Mouse (Mus musculus) forebrain, postnatal 0 days (tissue): ENCODE measurements at regions not wholly inside any gene's neighbourhood (a gene's known extent, or its start where the extent isn't known, plus 50 kb on each side); places are given as distances from the start of the nearest gene placed in this dataset.

Source experiments
- ATAC-seq: fragments of 200-750 bp; cut with Nextera tagmentation; 2 replicates; pipeline ENCODE4 v1.8.0; 2017; ENCODE audit warnings: mild to moderate bottlenecking, moderate library complexity
- DNase-seq: peaks from one replicate; pipeline ENCODE4 v3.0.0-alpha.2; 2015
- H3K27ac ChIP-seq: fragments of 300-500 bp; sonication (generic); 2 replicates; pipeline ENCODE4 v1.5.1; 2014; ENCODE audit warnings: low read depth, mild to moderate bottlenecking, antibody characterized with exemption, low read length, moderate library complexity, mixed read lengths
- H3K27me3 ChIP-seq: fragments of 300-500 bp; sonication (generic); 2 replicates; pipeline ENCODE4 v1.6.1; 2014; ENCODE audit warnings: mild to moderate bottlenecking, low read length, mixed read lengths; ENCODE audit not compliant: insufficient read depth
- H3K36me3 ChIP-seq: fragments of 300-500 bp; sonication (generic); 2 replicates; pipeline ENCODE4 v1.6.1; 2014; ENCODE audit warnings: mild to moderate bottlenecking, moderate library complexity; ENCODE audit not compliant: insufficient read depth
- H3K4me1 ChIP-seq: fragments of 300-500 bp; sonication (generic); 2 replicates; pipeline ENCODE4 v1.6.1; 2014; ENCODE audit warnings: antibody characterized with exemption; ENCODE audit not compliant: insufficient read depth
- H3K4me2 ChIP-seq: fragments of 300-500 bp; sonication (generic); 2 replicates; pipeline ENCODE4 v1.6.1; 2014; ENCODE audit warnings: low read depth, mild to moderate bottlenecking, moderate library complexity
- H3K4me3 ChIP-seq: fragments of 300-500 bp; sonication (generic); 2 replicates; pipeline ENCODE4 v1.5.1; 2014; ENCODE audit warnings: low read depth, low read length, mixed read lengths
- H3K9ac ChIP-seq: fragments of 300-500 bp; sonication (generic); 2 replicates; pipeline ENCODE4 v1.6.1; 2014; ENCODE audit warnings: mild to moderate bottlenecking
- H3K9me3 ChIP-seq: fragments of 300-500 bp; sonication (generic); 2 replicates; pipeline ENCODE4 v1.6.1; 2016; ENCODE audit warnings: low read length
- CTCF ChIP-seq: sonication (generic); IDR thresholded peaks from 2 replicates; pipeline ENCODE4 v1.5.1; 2016; ENCODE audit warnings: antibody characterized with exemption, control low read depth, low read depth
- WGBS: fragments of 180-500 bp; shearing (Covaris S2); extraction: QIAGEN DNeasy Blood & Tissue Kit; methylation state at CpG from one replicate; pipeline ENCODE4 v1.1.7; 2014; 5-methylcytosine and 5-hydroxymethylcytosine counted together

DNA sequence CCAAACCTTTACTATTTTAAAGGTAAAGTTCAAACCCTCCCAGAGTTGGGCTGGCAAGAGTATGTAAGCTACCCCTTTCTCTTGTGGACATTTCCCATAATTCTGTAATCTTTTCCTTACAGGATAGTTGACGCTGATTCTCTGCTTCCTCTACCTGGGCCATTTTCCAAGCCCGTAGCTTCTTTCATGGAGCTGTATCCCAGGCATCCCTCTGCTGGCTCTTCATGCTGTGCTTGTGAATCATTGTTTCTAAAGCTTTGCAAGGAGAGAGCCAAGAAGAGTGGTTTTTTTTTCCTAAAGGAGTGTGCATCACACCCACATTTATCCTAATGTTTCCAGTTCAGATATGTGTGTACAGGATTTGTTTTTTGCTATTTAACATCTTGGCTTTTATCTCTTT is 553.4 kb downstream of the Tbc1d22a start:
- WGBS, result 72% methylated on average over 2 of the region's 2 CpGs
- Histone ChIP-seq H3K27ac (no peak overlapping the region), H3K36me3 (no peaks in the 10 kb centered on the region), H3K4me3 (no peak overlapping the region), H3K27me3 (no peaks in the 10 kb centered on the region), H3K4me2 (no peak overlapping the region), H3K9ac (no peak overlapping the region), H3K9me3 (no peaks in the 10 kb centered on the region), H3K4me1 (no peaks in the 10 kb centered on the region)
- DNase-seq (no peak), ATAC-seq (no peak)
- no peak for TF ChIP-seq CTCF

DNA sequence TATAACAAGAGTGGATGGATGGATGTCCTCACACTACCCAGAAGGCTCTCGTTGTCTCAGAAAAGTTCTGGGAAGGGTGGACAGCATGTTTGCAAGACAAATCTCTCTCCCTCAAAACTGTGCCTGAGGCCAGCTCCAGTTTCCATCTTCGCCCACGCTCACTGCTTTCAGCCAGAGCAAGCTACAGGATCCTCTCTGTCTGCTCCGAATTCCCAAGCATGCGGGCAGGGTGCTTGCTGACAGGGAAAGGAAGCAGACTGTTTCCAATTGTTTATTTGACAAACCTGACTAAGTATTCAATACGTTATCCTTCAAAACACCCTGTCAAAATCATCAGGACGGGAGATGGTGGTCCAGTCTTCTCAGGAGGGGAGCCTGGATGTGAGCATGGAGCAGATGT is 558.8 kb downstream of the Tbc1d22a start:
- Histone ChIP-seq H3K4me1 (no peaks in the 10 kb centered on the region), H3K36me3 (no peaks in the 10 kb centered on the region), H3K9ac (no peak overlapping the region), H3K27me3 (no peaks in the 10 kb centered on the region), H3K4me3 (no peak overlapping the region), H3K4me2 (no peak overlapping the region), H3K27ac (no peak overlapping the region), H3K9me3 (no peaks in the 10 kb centered on the region)
- ATAC-seq (no peak), DNase-seq (no peak)
- WGBS, result 78% methylated on average over 7 of the region's 7 CpGs
- no peak for TF ChIP-seq CTCF

DNA sequence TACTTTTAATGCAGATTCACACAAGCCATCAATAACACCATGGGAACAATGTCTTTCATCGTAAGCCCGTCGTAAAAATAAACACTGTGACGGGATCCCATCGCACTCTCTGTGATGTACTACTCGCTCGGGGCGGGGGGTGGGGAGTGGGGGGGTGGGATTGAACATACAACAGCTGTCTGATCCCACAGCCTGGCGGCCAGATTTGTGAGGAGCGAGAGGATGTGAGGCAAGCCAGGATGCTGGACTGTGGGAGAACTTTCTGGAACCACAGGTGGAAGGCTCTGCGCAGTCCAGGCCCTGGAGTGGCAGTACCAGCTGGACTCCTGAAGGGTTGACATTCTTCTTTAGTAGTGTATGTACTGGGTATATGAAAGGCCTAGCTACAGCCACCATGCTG is 563.7 kb downstream of the Tbc1d22a start:
- H3K9me3 ChIP-seq, result no peaks in the 10 kb centered on the region
- H3K4me1 ChIP-seq, result no peaks in the 10 kb centered on the region
- no peak overlapping the region for H3K4me2 ChIP-seq
- ATAC-seq (no peak), DNase-seq (no peak)
- H3K36me3 ChIP-seq, result no peaks in the 10 kb centered on the region
- H3K27ac ChIP-seq, result no peak overlapping the region
- H3K9ac ChIP-seq, result no peak overlapping the region
- H3K4me3 ChIP-seq, result no peak overlapping the region
- no peak for TF ChIP-seq CTCF
- H3K27me3 ChIP-seq, result no peaks in the 10 kb centered on the region
- WGBS, result 90% methylated on average over 11 of the region's 11 CpGs

DNA sequence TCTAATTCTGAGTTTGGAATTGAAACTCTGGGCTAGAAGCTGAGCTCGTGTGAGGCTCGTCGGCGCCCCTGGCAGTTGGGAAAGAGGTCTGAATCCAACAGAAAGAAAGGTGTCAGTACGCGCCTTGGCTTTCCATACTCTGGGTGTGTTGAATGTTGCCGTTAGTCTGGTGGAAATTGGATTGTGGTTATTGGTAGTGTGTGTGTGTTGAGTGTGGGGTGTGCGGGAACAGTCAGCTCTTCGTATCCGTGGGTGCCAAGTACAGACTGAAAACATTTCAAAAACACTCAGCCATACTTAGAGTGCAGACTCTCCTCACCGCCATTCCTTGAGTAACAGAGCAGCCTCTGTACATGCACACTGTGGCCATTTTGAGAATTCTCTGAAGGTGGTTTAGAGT is 566.9 kb downstream of the Tbc1d22a start:
- ATAC-seq (peak; percentile 68), DNase-seq (peak; percentile 69)
- Histone ChIP-seq H3K9ac (no peak overlapping the region), H3K4me3 (no peak overlapping the region), H3K36me3 (no peaks in the 10 kb centered on the region), H3K4me1 (no peaks in the 10 kb centered on the region), H3K9me3 (no peaks in the 10 kb centered on the region), H3K27ac (no peak overlapping the region), H3K27me3 (no peaks in the 10 kb centered on the region), H3K4me2 (no peak overlapping the region)
- TF ChIP-seq CTCF, result no peak
- WGBS, result 76% methylated on average over 11 of the region's 11 CpGs

DNA sequence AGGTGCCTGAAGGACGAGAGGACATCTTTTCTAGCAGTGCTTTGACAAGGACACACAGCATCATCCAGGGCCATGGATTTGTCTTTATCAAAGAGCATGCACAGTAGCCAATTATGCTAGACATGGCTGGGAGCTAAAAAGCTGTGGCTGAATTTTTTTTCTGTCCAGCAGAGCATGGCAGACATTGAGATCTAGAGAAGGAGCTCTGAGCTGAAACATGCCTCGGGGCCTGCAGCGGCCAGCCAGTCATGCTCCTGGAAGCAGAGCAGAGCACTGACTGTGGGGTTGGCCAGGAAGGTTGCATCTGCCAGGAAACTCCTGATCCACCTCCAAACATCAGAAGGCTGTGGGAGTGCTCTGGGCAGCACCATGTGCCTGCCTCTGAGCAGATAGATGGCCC is 580.5 kb downstream of the Tbc1d22a start:
- DNase-seq, result no peak
- Histone ChIP-seq H3K27ac (no peak overlapping the region), H3K4me3 (no peak overlapping the region), H3K9ac (no peak overlapping the region), H3K9me3 (no peaks in the 10 kb centered on the region), H3K4me2 (no peak overlapping the region), H3K27me3 (no peaks in the 10 kb centered on the region), H3K4me1 (no peaks in the 10 kb centered on the region), H3K36me3 (no peaks in the 10 kb centered on the region)
- TF ChIP-seq CTCF, result no peak
- 72% methylated on average over 3 of the region's 3 CpGs for WGBS
- no peak for ATAC-seq

DNA sequence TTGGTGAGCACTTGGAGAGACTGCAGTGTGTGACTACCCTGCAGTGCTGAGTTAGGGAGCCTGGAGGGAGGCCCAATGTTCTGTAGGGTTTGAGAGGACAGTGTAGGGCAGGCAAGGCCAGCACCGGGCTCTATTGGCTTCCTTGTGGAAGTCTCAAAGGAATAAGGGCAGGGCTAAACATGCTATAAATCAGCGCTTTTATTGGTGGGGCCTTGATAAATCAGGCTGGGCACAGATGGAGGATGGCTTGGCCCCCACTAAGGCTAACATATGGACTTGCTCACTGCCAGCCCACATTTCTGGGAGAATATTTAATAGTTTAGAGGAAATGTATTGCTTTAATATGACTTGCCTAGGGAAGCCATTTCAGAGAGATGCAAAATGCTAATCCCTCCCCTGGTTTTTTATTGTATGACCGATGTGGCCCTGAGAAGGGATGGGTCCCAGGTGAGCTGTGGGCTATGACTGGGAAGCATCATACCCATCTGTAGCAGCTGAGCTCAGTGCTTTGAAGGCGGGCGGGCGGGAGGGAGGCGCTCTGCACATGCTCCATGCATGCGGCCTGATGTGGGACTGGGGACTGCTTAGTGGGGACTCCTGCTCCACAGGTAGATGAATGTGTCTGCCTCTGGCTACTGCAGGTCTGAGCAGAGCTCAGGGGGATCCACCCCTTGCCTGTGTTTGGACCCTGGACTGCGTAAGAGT is 584.4 kb downstream of the Tbc1d22a start:
- H3K27me3 ChIP-seq, result no peaks in the 10 kb centered on the region
- ATAC-seq, result no peak
- no peaks in the 10 kb centered on the region for H3K4me1 ChIP-seq
- no peak for DNase-seq
- 82% methylated on average over 9 of the region's 9 CpGs for WGBS
- H3K36me3 ChIP-seq, result no peaks in the 10 kb centered on the region
- H3K4me3 ChIP-seq, result no peak overlapping the region
- no peak overlapping the region for H3K4me2 ChIP-seq
- no peak overlapping the region for H3K9ac ChIP-seq
- no peak overlapping the region for H3K27ac ChIP-seq
- no peak for TF ChIP-seq CTCF
- no peaks in the 10 kb centered on the region for H3K9me3 ChIP-seq

DNA sequence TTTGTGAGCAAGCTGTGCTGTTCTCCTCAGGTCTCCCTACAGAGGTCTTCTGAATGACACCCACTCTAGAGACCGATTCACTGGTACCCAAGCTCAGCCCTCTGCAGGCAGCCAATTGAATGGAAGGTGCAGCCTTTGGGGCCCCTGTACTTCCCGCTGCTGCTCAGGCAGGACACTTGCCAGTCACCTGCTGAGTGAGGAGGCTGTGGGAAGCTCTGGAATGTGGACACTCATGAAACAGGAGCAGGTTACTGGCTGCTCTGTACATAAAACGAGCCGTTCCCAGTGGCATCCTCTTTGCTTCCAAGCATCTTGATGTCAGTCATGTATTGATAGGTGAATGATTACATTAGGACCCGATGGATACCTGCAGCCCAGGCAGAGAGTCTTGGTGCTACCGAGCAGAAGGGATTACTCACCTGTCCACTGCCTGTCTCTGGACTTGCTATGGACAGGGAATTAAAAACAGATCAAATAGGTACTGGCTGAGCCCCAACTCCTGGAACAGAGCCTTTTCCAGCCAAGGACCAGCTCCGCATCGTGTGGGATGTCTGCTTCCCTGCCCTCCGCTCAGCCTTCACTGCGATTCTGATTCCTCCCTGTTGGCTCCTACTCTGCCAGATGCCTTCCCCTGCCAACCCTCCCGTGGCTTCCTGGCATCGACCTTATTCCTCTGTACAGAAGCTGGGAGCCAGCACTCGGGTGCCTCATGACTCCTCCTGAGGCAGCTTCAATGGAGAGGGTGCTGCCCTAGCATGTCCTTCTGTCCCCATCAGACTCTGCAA is 593.2 kb downstream of the Tbc1d22a start:
- Histone ChIP-seq H3K9me3 (no peaks in the 10 kb centered on the region), H3K4me1 (no peaks in the 10 kb centered on the region), H3K27me3 (no peaks in the 10 kb centered on the region), H3K27ac (no peak overlapping the region), H3K9ac (no peak overlapping the region), H3K4me2 (no peak overlapping the region), H3K36me3 (no peaks in the 10 kb centered on the region), H3K4me3 (no peak overlapping the region)
- 70% methylated on average over 13 of the region's 13 CpGs for WGBS
- no peak for TF ChIP-seq CTCF
- no peak for ATAC-seq
- DNase-seq, result no peak
